Mouse (Mus musculus) testis, postnatal 14 days (tissue): Measurements from ENCODE around the gene Heca.
A peak's percentile ranks its signal among the peaks of the same experiment; 100 is the strongest.
"Not testable (repeated sequence)": the region's sequence is repeated elsewhere in the genome, so short reads cannot be mapped to it uniquely, and the experiment has no call there.

Experiments used
- DNase-seq: peaks from one replicate; pipeline ENCODE4 v3.0.0; 2021; ENCODE audit warnings: low spot score

The Heca gene

GRCm38 (mm10) chr10:17947960-17948730, at the start of gene Heca:
TSS of gene Heca (minus strand) at chr10:17948067.
- DNase-seq: peak; percentile 91

GRCm38 (mm10) chr10:17990576-17990975, 42.7 kb upstream of the Heca start:
- no peak for DNase-seq

GRCm38 (mm10) chr10:17989136-17989535, 41.3 kb upstream of the Heca start:
- DNase-seq: no peak

GRCm38 (mm10) chr10:17987823-17988423, 40.1 kb upstream of the Heca start:
- no peak for DNase-seq

GRCm38 (mm10) chr10:17983313-17983712, 35.4 kb upstream of the Heca start:
- no peak for DNase-seq

GRCm38 (mm10) chr10:17966090-17966489, 18.2 kb upstream of the Heca start:
- DNase-seq: no peak

- no peak for DNase-seq
Measured at GRCm38 (mm10) chr10:17950761-17951160, 2.9 kb upstream of the Heca start.

GRCm38 (mm10) chr10:17947175-17947906, 526 bp downstream of the Heca start:
- DNase-seq: peak; percentile 73

GRCm38 (mm10) chr10:17946799-17947174, 1.1 kb downstream of the Heca start:
- not testable (repeated sequence) for DNase-seq

GRCm38 (mm10) chr10:17946046-17946445, 1.8 kb downstream of the Heca start:
- DNase-seq: no peak

GRCm38 (mm10) chr10:17933622-17934021, 14.2 kb downstream of the Heca start:
- DNase-seq: no peak

GRCm38 (mm10) chr10:17932131-17932530, 15.7 kb downstream of the Heca start:
- DNase-seq: no peak

- DNase-seq: no peak
Measured at GRCm38 (mm10) chr10:17931157-17931556, 16.7 kb downstream of the Heca start.

GRCm38 (mm10) chr10:17930445-17931083, 17.3 kb downstream of the Heca start:
- no peak for DNase-seq

- DNase-seq: no peak
Measured at GRCm38 (mm10) chr10:17925200-17925599, 22.7 kb downstream of the Heca start.

- DNase-seq: no peak
Measured at GRCm38 (mm10) chr10:17924166-17924565, 23.7 kb downstream of the Heca start.

- DNase-seq: no peak
Measured at GRCm38 (mm10) chr10:17921381-17921780, 26.5 kb downstream of the Heca start.

- no peak for DNase-seq
Measured at GRCm38 (mm10) chr10:17919971-17920370, 27.9 kb downstream of the Heca start.

GRCm38 (mm10) chr10:17919032-17919431, 28.8 kb downstream of the Heca start:
- DNase-seq: no peak

GRCm38 (mm10) chr10:17908731-17909130, 39.1 kb downstream of the Heca start:
- DNase-seq: no peak

- DNase-seq: not testable (repeated sequence)
Measured at GRCm38 (mm10) chr10:17906405-17906804, 41.5 kb downstream of the Heca start.

- DNase-seq: no peak
Measured at GRCm38 (mm10) chr10:17903449-17903848, 44.4 kb downstream of the Heca start.
